Mouse (Mus musculus) kidney, embryonic 14.5 days (tissue): ENCODE data around the gene Mlxipl. TPM values are rescaled to one million over a fixed set of nuclear protein-coding genes. Genes with fewer than 3 reads are reported as not detected.
A peak's percentile ranks its signal among the peaks of the same experiment; 100 is the strongest.

ENCODE experiments used
- ATAC-seq: fragments of 200-750 bp; cut with Nextera tagmentation; 2 replicates; pipeline ENCODE4 v1.8.0; 2017; ENCODE audit warnings: moderate number of reproducible peaks, mild to moderate bottlenecking, moderate TSS enrichment, moderate library complexity; ENCODE audit not compliant: low FRiP score, low TSS enrichment
- H3K27ac ChIP-seq: fragments of 300-500 bp; sonication (generic); 2 replicates; pipeline ENCODE4 v1.5.1; 2014; ENCODE audit warnings: low read depth, mild to moderate bottlenecking, low read length, moderate library complexity, mixed read lengths
- H3K27me3 ChIP-seq: fragments of 300-500 bp; sonication (generic); 2 replicates; pipeline ENCODE4 v1.6.1; 2014; ENCODE audit warnings: mild to moderate bottlenecking, low read length; ENCODE audit not compliant: control insufficient read depth, insufficient read depth
- H3K36me3 ChIP-seq: fragments of 300-500 bp; sonication (generic); 2 replicates; pipeline ENCODE4 v1.6.1; 2014; ENCODE audit warnings: low read length, mixed read lengths; ENCODE audit not compliant: control insufficient read depth, insufficient read depth
- H3K4me1 ChIP-seq: fragments of 300-500 bp; sonication (generic); 2 replicates; pipeline ENCODE4 v1.6.1; 2014; ENCODE audit warnings: low read length, mixed read lengths; ENCODE audit not compliant: control insufficient read depth, insufficient read depth
- H3K4me2 ChIP-seq: fragments of 300-500 bp; sonication (generic); replicated peaks from 2 replicates; pipeline ENCODE4 v1.6.1; 2014; ENCODE audit warnings: low read depth, mild to moderate bottlenecking, low read length
- H3K4me3 ChIP-seq: fragments of 300-500 bp; sonication (generic); 2 replicates; pipeline ENCODE4 v1.5.1; 2014; ENCODE audit warnings: mild to moderate bottlenecking, low read length
- H3K9ac ChIP-seq: fragments of 300-500 bp; sonication (generic); 2 replicates; pipeline ENCODE4 v1.6.1; 2014; ENCODE audit warnings: low read depth, mild to moderate bottlenecking, low read length, moderate library complexity
- H3K9me3 ChIP-seq: fragments of 300-500 bp; sonication (generic); 2 replicates; pipeline ENCODE4 v1.6.1; 2016; ENCODE audit warnings: low read length; ENCODE audit not compliant: control insufficient read depth
- WGBS: fragments of 180-500 bp; shearing (Covaris S2); extraction: QIAGEN DNeasy Blood & Tissue Kit; methylation state at CpG from one replicate; pipeline ENCODE4 v1.1.7; 2014; 5-methylcytosine and 5-hydroxymethylcytosine counted together
- polyA plus RNA-seq: library from polyadenylated mRNA; unstranded; fragments of >200 nt; fragmentation: Nextera tagmentation; extraction: Ambion mirVana; gene quantifications from 2 replicates; pipeline ENCODE4 v1.2.1, GENCODE M21; 2014

Gene Mlxipl
- polyA plus RNA-seq, 1 experiment from 2014 or later = 6.4 TPM

DNA sequence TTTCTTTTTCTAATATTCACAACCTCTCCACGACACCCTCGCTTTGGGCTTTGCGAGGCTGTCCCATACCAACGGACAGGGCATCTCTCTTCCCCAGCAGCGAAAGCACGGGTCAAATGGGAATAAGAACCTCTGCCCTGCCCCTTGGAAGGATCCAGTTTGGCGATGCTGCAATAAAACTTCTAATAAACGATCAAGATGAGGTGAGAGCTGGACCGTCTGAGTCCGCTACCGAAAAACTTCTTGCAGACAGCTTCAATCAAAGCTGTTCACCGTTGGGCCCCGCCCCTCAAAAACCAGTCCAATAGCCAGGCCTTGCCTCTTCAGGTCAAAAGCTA, 59.0 kb downstream of the Mlxipl start:
- H3K9ac ChIP-seq = peak overlapping the region; percentile 67
- H3K9me3 ChIP-seq = no peaks in the 10 kb centered on the region
- peaks cover 10% of the 10 kb centered on the region for H3K36me3 ChIP-seq
- peak overlapping the region; percentile 67 for H3K4me2 ChIP-seq
- no peaks in the 10 kb centered on the region for H3K27me3 ChIP-seq
- peak overlapping the region; percentile 89 for H3K27ac ChIP-seq
- under 1% methylated on average over 13 of the region's 13 CpGs for WGBS
- ATAC-seq = no peak
- peak overlapping the region; percentile 69 for H3K4me3 ChIP-seq
- peaks cover 3% of the 10 kb centered on the region; the same call in 1 of the 2 replicates for H3K4me1 ChIP-seq

- ATAC-seq = peak; percentile 98
Measured at GRCm38 (mm10) chr5:135149053-135149819, 59.5 kb downstream of the Mlxipl start, which contains the start of gene Tbl2. Gene Tbl2 (plus strand): TSS chr5:135149657.

GRCm38 (mm10) chr5:135149820-135150178, 60.1 kb downstream of the Mlxipl start:
- H3K27me3 ChIP-seq = no peaks in the 10 kb centered on the region
- peaks cover 18% of the 10 kb centered on the region for H3K36me3 ChIP-seq
- no peaks in the 10 kb centered on the region for H3K9me3 ChIP-seq
- H3K4me1 ChIP-seq = peaks cover 3% of the 10 kb centered on the region; the same call in 1 of the 2 replicates
- peak overlapping the region; percentile 69 for H3K4me3 ChIP-seq
- ATAC-seq = no peak
- peak overlapping the region; percentile 66 for H3K4me2 ChIP-seq
- WGBS = under 1% methylated on average over 23 of the region's 23 CpGs
- H3K27ac ChIP-seq = 0 out of 2 replicates have a peak overlapping the region, but pooled peaks have one; percentile 14
- peak overlapping the region; percentile 70 for H3K9ac ChIP-seq

More at GRCm38 (mm10) chr5:135149053-135149819, 59.5 kb downstream of the Mlxipl start, which contains the start of gene Tbl2:
- Histone ChIP-seq H3K36me3 (peaks cover 15% of the 10 kb centered on the region), H3K9me3 (no peaks in the 10 kb centered on the region), H3K27ac (peak within 1 kb of the TSS; percentile 89), H3K27me3 (no peaks in the 10 kb centered on the region), H3K4me3 (peak within 1 kb of the TSS; percentile 69), H3K9ac (peak within 1 kb of the TSS; percentile 70), H3K4me1 (peaks cover 3% of the 10 kb centered on the region; the same call in 1 of the 2 replicates), H3K4me2 (peak within 1 kb of the TSS; percentile 67)
- under 1% methylated on average over 51 of the region's 63 CpGs for WGBS

DNA sequence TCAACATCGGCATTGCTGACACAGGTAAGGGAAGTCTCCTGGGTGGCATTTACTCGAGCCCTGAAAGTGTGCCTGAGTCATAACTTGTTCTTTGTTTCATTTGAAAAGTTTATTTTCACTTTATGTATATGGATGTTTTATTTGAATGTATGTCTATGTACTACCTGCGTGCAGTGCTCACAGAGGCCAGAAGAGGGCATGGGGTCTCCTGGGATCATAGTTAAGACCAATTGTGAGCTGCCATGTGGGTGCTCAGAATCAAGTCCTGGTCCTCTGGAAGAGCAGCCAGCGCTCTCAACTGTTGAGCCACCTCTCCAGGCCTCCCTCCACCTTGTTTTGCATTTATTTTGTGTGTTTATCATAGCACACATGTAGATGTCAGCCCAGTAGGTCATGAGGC, 66.8 kb downstream of the Mlxipl start:
- no peak for ATAC-seq
- no peak overlapping the region for H3K4me3 ChIP-seq
- no peak overlapping the region for H3K27ac ChIP-seq
- H3K36me3 ChIP-seq = peaks cover 78% of the 10 kb centered on the region
- 98% methylated on average over 4 of the region's 4 CpGs for WGBS
- no peak overlapping the region for H3K4me2 ChIP-seq
- H3K27me3 ChIP-seq = no peaks in the 10 kb centered on the region
- no peak overlapping the region for H3K9ac ChIP-seq
- H3K9me3 ChIP-seq = no peaks in the 10 kb centered on the region
- no peaks in the 10 kb centered on the region for H3K4me1 ChIP-seq

- 93% methylated on average over 4 of the region's 4 CpGs for WGBS
- Histone ChIP-seq H3K9ac (no peak overlapping the region), H3K9me3 (no peaks in the 10 kb centered on the region), H3K4me2 (no peak overlapping the region), H3K4me1 (no peaks in the 10 kb centered on the region), H3K36me3 (peaks cover 53% of the 10 kb centered on the region), H3K27me3 (no peaks in the 10 kb centered on the region), H3K27ac (peak overlapping the region; percentile 74; the same call in 1 of the 2 replicates), H3K4me3 (no peak overlapping the region)
- ATAC-seq = no peak
Measured at GRCm38 (mm10) chr5:135161221-135161620, 71.5 kb downstream of the Mlxipl start.

GRCm38 (mm10) chr5:135161650-135162049, 72.0 kb downstream of the Mlxipl start:
- H3K4me2 ChIP-seq = no peak overlapping the region
- no peak overlapping the region for H3K4me3 ChIP-seq
- H3K4me1 ChIP-seq = no peaks in the 10 kb centered on the region
- WGBS = 79% methylated on average over 7 of the region's 7 CpGs
- peak overlapping the region; percentile 74 for H3K27ac ChIP-seq
- H3K9ac ChIP-seq = no peak overlapping the region
- no peaks in the 10 kb centered on the region for H3K9me3 ChIP-seq
- H3K36me3 ChIP-seq = peaks cover 49% of the 10 kb centered on the region
- no peak for ATAC-seq
- H3K27me3 ChIP-seq = no peaks in the 10 kb centered on the region

- H3K27ac ChIP-seq = peak overlapping the region; percentile 74
- H3K4me1 ChIP-seq = no peaks in the 10 kb centered on the region
- H3K36me3 ChIP-seq = peaks cover 44% of the 10 kb centered on the region
- H3K27me3 ChIP-seq = no peaks in the 10 kb centered on the region
- H3K9me3 ChIP-seq = no peaks in the 10 kb centered on the region
- 71% methylated on average over 8 of the region's 8 CpGs for WGBS
- no peak overlapping the region for H3K9ac ChIP-seq
- no peak overlapping the region for H3K4me3 ChIP-seq
- no peak for ATAC-seq
- no peak overlapping the region for H3K4me2 ChIP-seq
Measured at GRCm38 (mm10) chr5:135162361-135162760, 72.7 kb downstream of the Mlxipl start.

DNA sequence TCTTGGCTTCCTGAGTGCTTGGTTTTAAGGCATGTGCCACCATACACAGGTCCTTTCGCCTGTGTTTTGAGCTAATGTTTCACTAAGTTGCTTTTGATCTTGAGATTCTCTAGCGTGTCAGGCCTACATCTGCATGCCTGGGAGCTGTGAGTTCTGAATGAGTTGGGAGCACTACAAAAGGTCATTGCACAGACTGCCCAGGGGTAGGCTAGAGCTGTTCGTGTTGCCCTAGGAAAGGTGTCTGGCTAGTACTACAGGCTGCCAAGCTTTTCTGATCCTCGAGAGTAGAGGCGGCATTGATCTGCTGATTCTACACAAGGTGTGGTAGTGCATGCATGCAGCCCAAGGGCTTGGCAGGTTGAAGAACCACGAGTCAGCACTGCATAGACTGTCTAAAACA, 73.1 kb downstream of the Mlxipl start:
- H3K4me1 ChIP-seq = no peaks in the 10 kb centered on the region
- H3K4me3 ChIP-seq = no peak overlapping the region
- H3K36me3 ChIP-seq = peaks cover 42% of the 10 kb centered on the region
- no peak overlapping the region for H3K9ac ChIP-seq
- peak; percentile 49; the same call in 1 of the 2 replicates for ATAC-seq
- no peaks in the 10 kb centered on the region for H3K9me3 ChIP-seq
- H3K4me2 ChIP-seq = no peak overlapping the region
- peak overlapping the region; percentile 74 for H3K27ac ChIP-seq
- 67% methylated on average over 6 of the region's 6 CpGs for WGBS
- no peaks in the 10 kb centered on the region for H3K27me3 ChIP-seq

DNA sequence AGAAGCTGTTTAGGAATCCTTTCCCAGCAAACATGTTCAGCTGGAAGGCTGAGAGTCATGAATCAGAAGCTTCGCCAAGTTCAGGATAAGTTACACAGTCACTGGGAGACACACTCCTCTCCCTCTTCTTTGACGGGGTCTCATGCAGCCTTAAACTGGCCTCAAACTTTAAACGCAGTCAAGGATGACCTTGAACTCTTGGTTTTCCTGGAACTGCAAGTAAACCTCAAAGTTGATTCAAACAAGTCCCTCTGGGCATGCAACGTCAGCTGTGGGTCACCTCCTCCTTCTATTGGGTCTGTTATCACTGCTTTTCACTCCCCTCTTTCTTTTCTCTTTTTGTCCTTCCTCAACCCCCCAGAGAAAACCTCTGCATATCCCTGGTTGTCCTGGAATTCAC, 77.2 kb downstream of the Mlxipl start:
- Histone ChIP-seq H3K4me2 (no peak overlapping the region), H3K4me1 (peaks cover 5% of the 10 kb centered on the region; the same call in 1 of the 2 replicates), H3K9ac (no peak overlapping the region), H3K36me3 (peaks cover 13% of the 10 kb centered on the region), H3K27ac (no peak overlapping the region), H3K9me3 (no peaks in the 10 kb centered on the region), H3K4me3 (no peak overlapping the region), H3K27me3 (no peaks in the 10 kb centered on the region)
- no peak for ATAC-seq
- WGBS = 77% methylated on average over 4 of the region's 4 CpGs
